Mouse (Mus musculus): ENCODE measurements around the gene Zfp64.

Zfp64 gene

GRCm38 (mm10) chr2:168954835-168955716 lies at the start of gene Zfp64:
Gene Zfp64 (minus strand): TSS chr2:168955587.
- peak; percentile 62 for DNase-seq (ENCODE audit: extremely low read depth, low read depth)

- DNase-seq (ENCODE audit: extremely low read depth, low read depth), result no peak
Measured at GRCm38 (mm10) chr2:168992642-168993420, 37.4 kb upstream of the Zfp64 start.

- DNase-seq (ENCODE audit: extremely low read depth, low read depth), result no peak
Measured at GRCm38 (mm10) chr2:168990957-168991356, 35.6 kb upstream of the Zfp64 start.

- DNase-seq (ENCODE audit: extremely low read depth, low read depth), result no peak
Measured at GRCm38 (mm10) chr2:168990061-168990753, 34.8 kb upstream of the Zfp64 start.

GRCm38 (mm10) chr2:168988056-168988455 lies 32.7 kb upstream of the Zfp64 start:
- no peak for DNase-seq (ENCODE audit: extremely low read depth, low read depth)

GRCm38 (mm10) chr2:168987421-168987820 lies 32.0 kb upstream of the Zfp64 start:
- DNase-seq (ENCODE audit: extremely low read depth, low read depth), result no peak

- DNase-seq (ENCODE audit: extremely low read depth, low read depth), result no peak
Measured at GRCm38 (mm10) chr2:168981951-168982350, 26.6 kb upstream of the Zfp64 start.

GRCm38 (mm10) chr2:168981448-168981847 lies 26.1 kb upstream of the Zfp64 start:
- no peak for DNase-seq (ENCODE audit: extremely low read depth, low read depth)

- no peak for DNase-seq (ENCODE audit: extremely low read depth, low read depth)
Measured at GRCm38 (mm10) chr2:168980859-168981258, 25.5 kb upstream of the Zfp64 start.

GRCm38 (mm10) chr2:168979742-168980141 lies 24.4 kb upstream of the Zfp64 start:
- no peak for DNase-seq (ENCODE audit: extremely low read depth, low read depth)

- DNase-seq (ENCODE audit: extremely low read depth, low read depth), result no peak
Measured at GRCm38 (mm10) chr2:168978031-168978430, 22.6 kb upstream of the Zfp64 start.

- DNase-seq (ENCODE audit: extremely low read depth, low read depth), result no peak
Measured at GRCm38 (mm10) chr2:168970131-168970530, 14.7 kb upstream of the Zfp64 start.

- DNase-seq (ENCODE audit: extremely low read depth, low read depth), result no peak
Measured at GRCm38 (mm10) chr2:168968136-168968925, 12.9 kb upstream of the Zfp64 start.

GRCm38 (mm10) chr2:168966525-168966924 lies 11.1 kb upstream of the Zfp64 start:
- DNase-seq (ENCODE audit: extremely low read depth, low read depth), result no peak

GRCm38 (mm10) chr2:168964849-168965248 lies 9.5 kb upstream of the Zfp64 start:
- no peak for DNase-seq (ENCODE audit: extremely low read depth, low read depth)

- no peak for DNase-seq (ENCODE audit: extremely low read depth, low read depth)
Measured at GRCm38 (mm10) chr2:168961729-168962666, 6.6 kb upstream of the Zfp64 start.

GRCm38 (mm10) chr2:168960814-168961213 lies 5.4 kb upstream of the Zfp64 start:
- no peak for DNase-seq (ENCODE audit: extremely low read depth, low read depth)

GRCm38 (mm10) chr2:168959339-168959885 lies 4.0 kb upstream of the Zfp64 start:
- no peak for DNase-seq (ENCODE audit: extremely low read depth, low read depth)

- peak; percentile 75 for DNase-seq (ENCODE audit: extremely low read depth, low read depth)
Measured at GRCm38 (mm10) chr2:168955850-168956346, 511 bp upstream of the Zfp64 start.

Measured in MEL-GATA-1-ER (cell line).